Mouse (Mus musculus) heart, adult 2 months (tissue): ENCODE measurements around the gene Dtx3l. TPM values are rescaled to one million over a fixed set of nuclear protein-coding genes. Genes with fewer than 3 reads are reported as not detected.
"Not testable (repeated sequence)": the region's sequence is repeated elsewhere in the genome, so short reads cannot be mapped to it uniquely, and the experiment has no call there.

Source experiments
- DNase-seq, 2 experiments: peaks; one replicate each; pipeline ENCODE4 v3.0.0; 2021
- H3K27ac ChIP-seq: fragments of 200-600 bp; 2 replicates; pipeline ENCODE4 v1.8.1; 2022
- H3K27me3 ChIP-seq: fragments of 200-500 bp; 2 replicates; pipeline ENCODE4 v1.6.1; 2012; ENCODE audit warnings: mild to moderate bottlenecking, low read length, inconsistent platforms, mixed read lengths; ENCODE audit not compliant: control insufficient read depth, insufficient read depth
- H3K36me3 ChIP-seq: fragments of 200-500 bp; 2 replicates; pipeline ENCODE4 v1.6.1; 2012; ENCODE audit warnings: low read length, inconsistent platforms; ENCODE audit not compliant: control insufficient read depth, insufficient read depth
- H3K4me1 ChIP-seq: fragments of 200-500 bp; 2 replicates; pipeline ENCODE4 v1.6.1; 2011; ENCODE audit warnings: low read length; ENCODE audit not compliant: control insufficient read depth, insufficient read depth
- H3K4me3 ChIP-seq: fragments of 200-600 bp; 2 replicates; pipeline ENCODE4 v1.8.1; 2022
- H3K79me2 ChIP-seq: fragments of 200-500 bp; replicated peaks from 2 replicates; pipeline ENCODE4 v1.6.1; 2012; ENCODE audit warnings: mild to moderate bottlenecking, inconsistent platforms, low read length, moderate library complexity, mixed read lengths; ENCODE audit not compliant: control insufficient read depth, insufficient read depth
- H3K9ac ChIP-seq: fragments of 200-500 bp; 2 replicates; pipeline ENCODE4 v1.6.1; 2012; ENCODE audit warnings: low read depth, mild to moderate bottlenecking, control low read depth, inconsistent platforms, low read length, mixed read lengths
- CTCF ChIP-seq: fragments of 200-600 bp; IDR thresholded peaks from 2 replicates; pipeline ENCODE4 v1.8.1; 2022; ENCODE audit warnings: antibody characterized with exemption, mild to moderate bottlenecking, moderate library complexity
- EP300 ChIP-seq: fragments of 200-500 bp; IDR thresholded peaks from 2 replicates; pipeline ENCODE4 v1.6.1; 2011; ENCODE audit warnings: low read depth, low read length, control low read depth; ENCODE audit not compliant: insufficient read depth
- POLR2A ChIP-seq: fragments of 200-500 bp; IDR thresholded peaks from 2 replicates; pipeline ENCODE4 v1.6.1; 2011; ENCODE audit warnings: mild to moderate bottlenecking, low read depth, low read length, control low read depth; ENCODE audit not compliant: insufficient read depth
- WGBS: fragments of 180-500 bp; shearing (Covaris S2); methylation state at CpG from one replicate; pipeline ENCODE4 v1.1.7; 2018; 5-methylcytosine and 5-hydroxymethylcytosine counted together
- intact Hi-C: fragments of 180-260 bp; cut with DNase I; formaldehyde crosslinking; loops from one replicate; pipeline ENCODE4 v1.15.1; 2025
- polyA plus RNA-seq: library from polyadenylated mRNA; depleted of rRNA; stranded (reverse); fragments of >200 nt; gene quantifications from 2 replicates; pipeline ENCODE4 v1.2.3, GENCODE M21; 2012
- total RNA-seq, 2 experiments: library from RNA; stranded (reverse); gene quantifications; 2 replicates each; pipeline ENCODE4 v1.2.3; 2021

Dtx3l gene
- total and polyA plus RNA-seq, 3 experiments: 5.9 to 8.9 (median 8.6) TPM

- Histone ChIP-seq H3K27ac (no peak overlapping the region), H3K4me1 (no peaks in the 10 kb centered on the region; the same call in 1 of the 2 replicates), H3K27me3 (no peaks in the 10 kb centered on the region), H3K36me3 (no peaks in the 10 kb centered on the region), H3K9ac (no peak overlapping the region), H3K4me3 (no peak overlapping the region), H3K79me2 (no peaks in the 10 kb centered on the region)
- WGBS: 66% methylated on average over 4 of the region's 4 CpGs
- TF ChIP-seq CTCF (no peak), POLR2A (no peak), EP300 (no peak)
- no peak for DNase-seq
- intact Hi-C loops: no loop called here
Measured at GRCm38 (mm10) chr16:35904121-35904736, 34.7 kb downstream of the Dtx3l start.

- TF ChIP-seq POLR2A (no peak), CTCF (no peak), EP300 (no peak)
Measured at GRCm38 (mm10) chr16:35903014-35903640, 35.8 kb downstream of the Dtx3l start.

GRCm38 (mm10) chr16:35900541-35900940 is 38.4 kb downstream of the Dtx3l start:
- H3K36me3 ChIP-seq: no peaks in the 10 kb centered on the region
- no peaks in the 10 kb centered on the region for H3K27me3 ChIP-seq
- no peak overlapping the region for H3K4me3 ChIP-seq
- no peak for DNase-seq
- H3K27ac ChIP-seq: no peak overlapping the region
- WGBS: 69% methylated on average over 3 of the region's 3 CpGs
- no peaks in the 10 kb centered on the region for H3K79me2 ChIP-seq
- no peaks in the 10 kb centered on the region for H3K4me1 ChIP-seq
- intact Hi-C loops: no loop called here
- no peak overlapping the region for H3K9ac ChIP-seq
- TF ChIP-seq POLR2A (no peak), EP300 (no peak), CTCF (no peak)

More at GRCm38 (mm10) chr16:35903014-35903640, 35.8 kb downstream of the Dtx3l start:
- H3K27me3 ChIP-seq: no peaks in the 10 kb centered on the region
- no peak overlapping the region for H3K27ac ChIP-seq
- intact Hi-C loops: no loop called here
- no peaks in the 10 kb centered on the region for H3K36me3 ChIP-seq
- no peaks in the 10 kb centered on the region for H3K79me2 ChIP-seq
- H3K4me3 ChIP-seq: no peak overlapping the region
- no peak for DNase-seq
- 88% methylated on average over 6 of the region's 6 CpGs for WGBS
- H3K9ac ChIP-seq: no peak overlapping the region
- H3K4me1 ChIP-seq: no peaks in the 10 kb centered on the region; the same call in 1 of the 2 replicates

GRCm38 (mm10) chr16:35894997-35895396 is 44.0 kb downstream of the Dtx3l start:
- no peak for TF ChIP-seq POLR2A
- no peak for TF ChIP-seq CTCF
- no peak for TF ChIP-seq EP300
- no peak for DNase-seq
- no peak overlapping the region for H3K27ac ChIP-seq
- H3K4me1 ChIP-seq: no peaks in the 10 kb centered on the region
- no peak overlapping the region for H3K4me3 ChIP-seq
- intact Hi-C loops: no loop called here
- no peaks in the 10 kb centered on the region for H3K27me3 ChIP-seq
- H3K36me3 ChIP-seq: no peaks in the 10 kb centered on the region
- no peaks in the 10 kb centered on the region for H3K79me2 ChIP-seq
- no peak overlapping the region for H3K9ac ChIP-seq
- WGBS: 74% methylated on average over 6 of the region's 6 CpGs

- H3K4me3 ChIP-seq, H3K79me2 ChIP-seq, H3K27me3 ChIP-seq, H3K9ac ChIP-seq, intact Hi-C loops, H3K4me1 ChIP-seq, H3K27ac ChIP-seq, DNase-seq, H3K36me3 ChIP-seq: not testable (repeated sequence)
- WGBS: 62% methylated on average over 5 of the region's 5 CpGs
Measured at GRCm38 (mm10) chr16:35891603-35892002, 47.3 kb downstream of the Dtx3l start.

GRCm38 (mm10) chr16:35890645-35891044 is 48.3 kb downstream of the Dtx3l start:
- H3K79me2 ChIP-seq: no peaks in the 10 kb centered on the region
- H3K36me3 ChIP-seq: no peaks in the 10 kb centered on the region
- no peak for DNase-seq
- H3K27me3 ChIP-seq: no peaks in the 10 kb centered on the region
- H3K4me3 ChIP-seq: no peak overlapping the region
- H3K9ac ChIP-seq: no peak overlapping the region
- WGBS: 79% methylated on average over 3 of the region's 3 CpGs
- intact Hi-C loops: no loop called here
- no peaks in the 10 kb centered on the region for H3K4me1 ChIP-seq
- TF ChIP-seq POLR2A (no peak), CTCF (peak; percentile 52), EP300 (no peak)
- no peak overlapping the region for H3K27ac ChIP-seq
